Mouse (Mus musculus): ENCODE measurements around the gene Sart1.
"Not testable (repeated sequence)": the region's sequence is repeated elsewhere in the genome, so short reads cannot be mapped to it uniquely, and the experiment has no call there.

Sart1 gene

GRCm38 (mm10) chr19:5366175-5367052 is 22.1 kb downstream of the Sart1 start, which contains the start of gene Eif1ad:
Eif1ad (plus strand) TSS chr19:5366741.
- DNase-seq: peak; percentile 99

GRCm38 (mm10) chr19:5365751-5366150 is 22.8 kb downstream of the Sart1 start:
- DNase-seq: no peak

- no peak for DNase-seq
Measured at GRCm38 (mm10) chr19:5364124-5364523, 24.4 kb downstream of the Sart1 start.

GRCm38 (mm10) chr19:5362186-5362585 is 26.3 kb downstream of the Sart1 start:
- DNase-seq: no peak

- peak; percentile 18 for DNase-seq
Measured at GRCm38 (mm10) chr19:5356080-5356479, 32.4 kb downstream of the Sart1 start.

GRCm38 (mm10) chr19:5353609-5354008 is 34.9 kb downstream of the Sart1 start:
- DNase-seq: no peak

GRCm38 (mm10) chr19:5349502-5349873 is 39.0 kb downstream of the Sart1 start, which contains the start of gene Cst6:
Cst6 (minus strand) TSS chr19:5349574.
- not testable (repeated sequence) for DNase-seq

- DNase-seq: peak; percentile 52
Measured at GRCm38 (mm10) chr19:5348526-5349501, 39.7 kb downstream of the Sart1 start.

GRCm38 (mm10) chr19:5348064-5348463 is 40.4 kb downstream of the Sart1 start:
- no peak for DNase-seq

- no peak for DNase-seq
Measured at GRCm38 (mm10) chr19:5345297-5346131, 43.0 kb downstream of the Sart1 start.

GRCm38 (mm10) chr19:5341360-5341759 is 47.1 kb downstream of the Sart1 start:
- no peak for DNase-seq

GRCm38 (mm10) chr19:5337975-5338374 is 50.5 kb downstream of the Sart1 start:
- peak; percentile 85 for DNase-seq

- DNase-seq: no peak
Measured at GRCm38 (mm10) chr19:5335441-5335840, 53.1 kb downstream of the Sart1 start, which contains the start of gene Catsper1. Catsper1 (plus strand) TSS chr19:5335741.

GRCm38 (mm10) chr19:5334741-5335140 is 53.8 kb downstream of the Sart1 start:
- DNase-seq: no peak

- no peak for DNase-seq
Measured at GRCm38 (mm10) chr19:5327970-5328369, 60.5 kb downstream of the Sart1 start.

Measured in embryo, embryonic 11 days (tissue).